Mouse (Mus musculus) layer of hippocampus, postnatal 36 days (tissue): ENCODE measurements around the gene Ptgs2. TPM values are rescaled to one million over a fixed set of nuclear protein-coding genes. Genes with fewer than 3 reads are reported as not detected.
A peak's percentile ranks its signal among the peaks of the same experiment; 100 is the strongest.

Experiments used
- DNase-seq, 2 experiments: peaks; one replicate each; pipeline ENCODE4 v3.0.0; 2022
- total RNA-seq, 2 experiments: library from RNA; stranded (reverse); gene quantifications; 2 replicates each; pipeline ENCODE4 v1.2.3; 2021

Gene Ptgs2
- 10 to 100 TPM; 17.1 to 18.8 TPM for total RNA-seq

GRCm38 (mm10) chr1:150099790-150100333, at the start of gene Ptgs2:
Ptgs2 (plus strand) TSS chr1:150100031.
- peak; percentile 45 to 51 for DNase-seq

- no peak for DNase-seq
Observed at GRCm38 (mm10) chr1:150050256-150050655, 49.6 kb upstream of the Ptgs2 start.

GRCm38 (mm10) chr1:150065684-150066083, 34.1 kb upstream of the Ptgs2 start:
- DNase-seq = no peak

GRCm38 (mm10) chr1:150072880-150073279, 27.0 kb upstream of the Ptgs2 start:
- DNase-seq = no peak

GRCm38 (mm10) chr1:150074609-150075008, 25.2 kb upstream of the Ptgs2 start:
- no peak for DNase-seq

GRCm38 (mm10) chr1:150089040-150089692, 10.7 kb upstream of the Ptgs2 start:
- DNase-seq = no peak

- no peak for DNase-seq
Observed at GRCm38 (mm10) chr1:150090229-150090628, 9.6 kb upstream of the Ptgs2 start.

GRCm38 (mm10) chr1:150097036-150097435, 2.8 kb upstream of the Ptgs2 start:
- DNase-seq = no peak

GRCm38 (mm10) chr1:150097721-150098120, 2.1 kb upstream of the Ptgs2 start:
- DNase-seq = no peak

- no peak for DNase-seq
Observed at GRCm38 (mm10) chr1:150099374-150099773, 457 bp upstream of the Ptgs2 start.

- DNase-seq = no peak
Observed at GRCm38 (mm10) chr1:150104228-150104720, 4.4 kb downstream of the Ptgs2 start.

GRCm38 (mm10) chr1:150106736-150107135, 6.9 kb downstream of the Ptgs2 start:
- DNase-seq = no peak

GRCm38 (mm10) chr1:150109591-150109990, 9.8 kb downstream of the Ptgs2 start:
- no peak for DNase-seq

GRCm38 (mm10) chr1:150115352-150115751, 15.5 kb downstream of the Ptgs2 start:
- DNase-seq = no peak

- DNase-seq = no peak
Observed at GRCm38 (mm10) chr1:150118352-150118751, 18.5 kb downstream of the Ptgs2 start.

GRCm38 (mm10) chr1:150125568-150125967, 25.7 kb downstream of the Ptgs2 start:
- no peak for DNase-seq

GRCm38 (mm10) chr1:150130070-150130469, 30.2 kb downstream of the Ptgs2 start:
- no peak for DNase-seq

- no peak for DNase-seq
Observed at GRCm38 (mm10) chr1:150130586-150131275, 30.9 kb downstream of the Ptgs2 start.

- DNase-seq = no peak
Observed at GRCm38 (mm10) chr1:150135350-150135749, 35.5 kb downstream of the Ptgs2 start.

GRCm38 (mm10) chr1:150139730-150140129, 39.9 kb downstream of the Ptgs2 start:
- DNase-seq = no peak

- DNase-seq = no peak
Observed at GRCm38 (mm10) chr1:150141939-150142338, 42.1 kb downstream of the Ptgs2 start.

GRCm38 (mm10) chr1:150143578-150143977, 43.7 kb downstream of the Ptgs2 start:
- no peak for DNase-seq

- DNase-seq = no peak
Observed at GRCm38 (mm10) chr1:150145049-150145448, 45.2 kb downstream of the Ptgs2 start.

- no peak for DNase-seq
Observed at GRCm38 (mm10) chr1:150147272-150147671, 47.4 kb downstream of the Ptgs2 start.
